Comparison of ENCODE assay signal across 9 mouse cellular contexts in the genomic region with DNA sequence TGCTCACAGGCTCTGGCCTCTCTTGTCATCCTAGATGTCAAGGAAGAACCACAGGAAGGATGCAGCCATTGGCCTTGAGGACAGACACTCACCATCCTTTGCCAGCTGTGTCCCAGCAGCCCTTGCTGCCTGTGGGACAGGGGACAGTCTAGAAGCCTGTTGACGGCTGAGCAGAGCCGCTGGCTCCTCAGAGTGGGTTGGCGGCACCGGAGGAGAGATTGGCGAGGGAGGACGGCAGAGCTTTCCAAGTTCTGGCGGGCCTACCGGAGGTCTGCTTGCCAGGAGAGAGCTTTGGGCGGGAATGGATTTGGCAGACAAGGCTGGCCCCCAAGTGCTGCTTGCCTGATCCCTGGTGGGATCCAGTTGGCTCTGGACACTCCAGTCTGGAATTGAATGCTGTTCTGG.
A peak's percentile ranks its signal among the peaks of the same experiment; 100 is the strongest.
DNase-seq lines count a peak whose midpoint lies in the region; ATAC-seq and TF ChIP-seq lines count a peak whose summit lies in the region.
"Had no signal": no experiment of that assay in that cellular context is flagged by ENCODE, and none has a peak within 500 bp of the region (broad histone marks: within the 10 kb centered on the region; RNA-seq: fewer than 3 reads in every experiment).

No protein-coding gene starts in this region.

- no peaks in the 10 kb centered on the region for H3K36me3 ChIP-seq in ES-E14 (ENCODE audit: control insufficient read depth, insufficient read depth, low read length, poor library complexity, severe bottlenecking)
- H3K36me3 ChIP-seq in stomach, postnatal 0 days (ENCODE audit: control insufficient read depth, insufficient read depth, low read length): no peaks in the 10 kb centered on the region
- H3K36me3 ChIP-seq: neural tube, embryonic 12.5 days had no signal

- no peak for TF ChIP-seq EP300 in stomach, postnatal 0 days (optimal IDR thresholded peaks at IDR 0.05)

- peaks cover 0 to 4% of the 10 kb centered on the region in 2 experiments; a peak in 1 of 4 replicates for H3K4me1 ChIP-seq in ES-E14 (ENCODE audit: control insufficient read depth in 2 of 2, insufficient read depth in 2 of 2, low read length in 2 of 2, poor library complexity in 1 of 2)
- 0 out of 2 replicates have a peak, but pooled peaks cover 2% of the 10 kb centered on the region for H3K4me1 ChIP-seq in stomach, postnatal 0 days (replicated peaks; ENCODE audit: control insufficient read depth, insufficient read depth)

- peak overlapping the region; percentile 2; the same call in 1 of the 2 replicates for H3K9ac ChIP-seq in ES-E14 (ENCODE audit: insufficient read depth, low read depth, low read length, poor library complexity, severe bottlenecking)
- H3K9ac ChIP-seq in stomach, postnatal 0 days (ENCODE audit: low read length): no peak overlapping the region
- H3K9ac ChIP-seq: neural tube, embryonic 12.5 days had no signal

- peak overlapping the region in 1 of 2 experiments; percentile 6; a peak in 1 of 4 replicates for H3K4me3 ChIP-seq in ES-E14 (ENCODE audit: insufficient read depth in 1 of 2, low read depth in 1 of 2, low read length in 2 of 2, poor library complexity in 1 of 2, severe bottlenecking in 1 of 2)
- no peak overlapping the region for H3K4me3 ChIP-seq in stomach, postnatal 0 days (ENCODE audit: low read depth, low read length)
- H3K4me3 ChIP-seq: neural tube, embryonic 12.5 days had no signal

- DNase-seq in heart, adult 11 months: peak; percentile 96
- DNase-seq in heart, adult 8-10 months (ENCODE audit: low spot score): no peak
- DNase-seq in ES-E14 (ENCODE audit: low read depth, low spot score): no peak
- DNase-seq in cerebellum, postnatal 36 days: peak; percentile 60 to 72
- DNase-seq in layer of hippocampus, adult 8-10 months (ENCODE audit: low spot score in 2 of 2): peak; percentile 55 to 65
- no peak for DNase-seq in urinary bladder, postnatal 36 days (ENCODE audit: low spot score in 2 of 2)
- no peak for DNase-seq in stomach, postnatal 0 days (ENCODE audit: low spot score)
- DNase-seq in thymus, postnatal 10 days (ENCODE audit: low spot score in 2 of 2): no peak

- no peak for ATAC-seq in stomach, postnatal 0 days (ENCODE audit: low FRiP score, low TSS enrichment)

- TF ChIP-seq CTCF in stomach, postnatal 0 days (IDR thresholded peaks at IDR 0.05; ENCODE audit: low read depth): no peak

- no peaks in the 10 kb centered on the region for H3K27me3 ChIP-seq in stomach, postnatal 0 days (ENCODE audit: control insufficient read depth, insufficient read depth, low read length)
- H3K27me3 ChIP-seq: neural tube, embryonic 12.5 days had no signal

- no peak overlapping the region for H3K4me2 ChIP-seq in stomach, postnatal 0 days (replicated peaks; ENCODE audit: low read depth)
- H3K4me2 ChIP-seq: neural tube, embryonic 12.5 days had no signal

- 75% methylated on average over 9 of the region's 9 CpGs for WGBS in stomach, postnatal 0 days

- in situ Hi-C loops in ES-E14 (cut with MboI; ENCODE audit: low sequenced_read_pairs in 2 of 2, unreplicated experiment in 2 of 2): no loop called here

- no peaks in the 10 kb centered on the region for H3K9me3 ChIP-seq in ES-E14 (ENCODE audit: control insufficient read depth, insufficient read depth, low read depth, low read length)
- no peaks in the 10 kb centered on the region for H3K9me3 ChIP-seq in stomach, postnatal 0 days (ENCODE audit: control insufficient read depth, low read length)
- H3K9me3 ChIP-seq: neural tube, embryonic 12.5 days had no signal

- H3K27ac ChIP-seq in ES-E14 (ENCODE audit: insufficient read depth, low read depth, low read length, poor library complexity, severe bottlenecking): no peak overlapping the region
- no peak overlapping the region for H3K27ac ChIP-seq in stomach, postnatal 0 days (replicated peaks)
- H3K27ac ChIP-seq: neural tube, embryonic 12.5 days had no signal

TF ChIP-seq in ES-E14, 5 proteins besides CTCF, POLR2A, EP300 and RAD21:
- TF ChIP-seq HCFC1 (IDR thresholded peaks at IDR 0.05; ENCODE audit: borderline replicate concordance, insufficient read depth, low read length): no peak
- TF ChIP-seq ZC3H11A (IDR thresholded peaks at IDR 0.05; ENCODE audit: borderline replicate concordance, low read depth, low read length): no peak
- no peak for TF ChIP-seq CHD2 (IDR thresholded peaks at IDR 0.05; ENCODE audit: low read depth, low read length)
- no peak for TF ChIP-seq MAFK (IDR thresholded peaks at IDR 0.05; ENCODE audit: insufficient read depth, low read depth, low read length)
- no peak for TF ChIP-seq ZNF384 (IDR thresholded peaks at IDR 0.05; ENCODE audit: low read depth, low read length)

Comparison
In these comparisons a context has a peak if more than half of its experiments do, and no peak if none do; other contexts are left out.
1. DNase-seq: peak in heart, adult 11 months (single experiment), cerebellum, postnatal 36 days (2 of 2) and layer of hippocampus, adult 8-10 months (2 of 2); none in heart, adult 8-10 months (single experiment), ES-E14 (single experiment), urinary bladder, postnatal 36 days (0 of 2), stomach, postnatal 0 days (single experiment) and thymus, postnatal 10 days (0 of 2).